Mouse (Mus musculus): ENCODE data around the gene Nle1.
"Not testable (repeated sequence)": the region's sequence is repeated elsewhere in the genome, so short reads cannot be mapped to it uniquely, and the experiment has no call there.

DNA sequence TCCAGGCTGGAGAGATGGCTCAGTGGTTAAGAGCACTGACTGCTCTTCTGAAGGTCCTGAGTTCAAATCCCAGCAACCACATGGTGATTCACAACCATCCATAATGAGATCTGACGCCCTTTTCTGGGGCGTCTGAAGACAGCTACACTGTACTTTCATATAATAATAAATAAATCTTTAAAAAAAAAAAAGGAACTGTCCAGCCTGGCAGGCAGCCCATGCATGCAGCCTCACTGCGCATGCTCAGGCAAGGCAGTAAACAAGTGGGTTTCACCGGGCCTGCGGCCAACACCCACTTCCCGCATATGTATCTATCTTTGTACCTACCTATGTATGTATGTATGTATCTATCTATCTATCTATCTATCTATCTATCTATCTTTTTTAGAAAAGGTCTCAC, 15.7 kb upstream of the Nle1 start:
- TF ChIP-seq POLR2A (IDR thresholded peaks at IDR 0.05; ENCODE audit: low read depth, low read length); CTCF (IDR thresholded peaks at IDR 0.05; ENCODE audit: extremely low read depth, insufficient read length, insufficient replicate concordance, low read depth, low read length): not testable (repeated sequence)

Measured in small intestine, adult 2 months (tissue).